Mouse (Mus musculus) CH12.LX (cell line): Measurements from ENCODE around the gene Klhl12. TPM values are rescaled to one million over a fixed set of nuclear protein-coding genes. Genes with fewer than 3 reads are reported as not detected.

Experiments
- DNase-seq: peaks from one replicate; pipeline ENCODE4 v3.0.0-alpha.2; 2013; ENCODE audit errors: extremely low read depth
- H3K27ac ChIP-seq: 2 replicates; pipeline ENCODE4 v1.5.1; 2012; ENCODE audit warnings: low read depth, mild to moderate bottlenecking, control low read depth, moderate library complexity; ENCODE audit not compliant: insufficient read depth
- H3K27me3 ChIP-seq: replicated peaks from 2 replicates; pipeline ENCODE3; 2012; ENCODE audit warnings: inconsistent platforms
- H3K36me3 ChIP-seq, 2 experiments: replicated peaks in 1 of 2; 2 replicates each; pipeline versions ENCODE3 to v1.6.1; 2012; ENCODE audit warnings: inconsistent platforms in 1 of 2, low read length in 1 of 2, mild to moderate bottlenecking in 1 of 2, mixed read lengths in 1 of 2, moderate library complexity in 1 of 2; ENCODE audit not compliant: control insufficient read depth in 1 of 2, insufficient read depth in 1 of 2
- H3K4me1 ChIP-seq, 2 experiments: 2 replicates each; pipeline ENCODE4 v1.6.1; 2012; ENCODE audit warnings: inconsistent platforms in 1 of 2, moderate library complexity in 1 of 2; ENCODE audit not compliant: insufficient read depth in 2 of 2, control insufficient read depth in 1 of 2
- H3K4me2 ChIP-seq: 2 replicates; pipeline ENCODE4 v1.6.1; 2012; ENCODE audit warnings: low read depth, mild to moderate bottlenecking, control low read depth; ENCODE audit not compliant: poor library complexity, insufficient read depth, severe bottlenecking
- H3K4me3 ChIP-seq, 3 experiments: fragments of 150-350 bp in 1 of 3; sonication (generic) in 1 of 3; replicated peaks in 1 of 3; 2 replicates each; pipeline versions ENCODE3 to v1.5.1; 2011 to 2012; ENCODE audit warnings: low read depth in 2 of 3, low read length in 2 of 3, mild to moderate bottlenecking in 2 of 3, moderate library complexity in 2 of 3, control low read depth in 1 of 3, improper control_type of control experiment in 1 of 3, inconsistent platforms in 1 of 3, mixed read lengths in 1 of 3; ENCODE audit not compliant: poor library complexity in 1 of 3
- H3K79me2 ChIP-seq: replicated peaks from 2 replicates; pipeline ENCODE4 v1.6.1; 2012; ENCODE audit warnings: mild to moderate bottlenecking, moderate library complexity; ENCODE audit not compliant: control insufficient read depth, poor library complexity, insufficient read depth, severe bottlenecking; ENCODE audit errors: extremely low read depth
- H3K9ac ChIP-seq: 2 replicates; pipeline ENCODE4 v1.6.1; 2012; ENCODE audit warnings: low read depth, mild to moderate bottlenecking, control low read depth, moderate library complexity; ENCODE audit not compliant: insufficient read depth
- H3K9me3 ChIP-seq: replicated peaks from 2 replicates; pipeline ENCODE3; 2012; ENCODE audit warnings: low read length, inconsistent platforms, mixed read lengths
- CHD2 ChIP-seq: IDR thresholded peaks from 2 replicates; pipeline ENCODE4 v1.6.1; 2011; ENCODE audit warnings: low read length, improper control_type of control experiment
- ETS1 ChIP-seq: conservative IDR thresholded peaks from 2 replicates; pipeline ENCODE4 v1.6.1; 2012; ENCODE audit warnings: low read depth, mild to moderate bottlenecking, inconsistent platforms, low read length, improper control_type of control experiment, moderate library complexity
- HCFC1 ChIP-seq: IDR thresholded peaks from 2 replicates; pipeline ENCODE4 v1.6.1; 2012; ENCODE audit warnings: low read depth, mild to moderate bottlenecking, inconsistent platforms, low read length, improper control_type of control experiment
- IRF4 ChIP-seq: IDR thresholded peaks from 2 replicates; pipeline ENCODE4 v1.6.1; 2014; ENCODE audit warnings: low read depth, mild to moderate bottlenecking, inconsistent platforms, low read length, improper control_type of control experiment
- JUND ChIP-seq: conservative IDR thresholded peaks from 2 replicates; pipeline ENCODE4 v1.6.1; 2011; ENCODE audit warnings: low read depth, low read length, improper control_type of control experiment
- KAT2A ChIP-seq: IDR thresholded peaks from 2 replicates; pipeline ENCODE4 v1.6.1; 2012; ENCODE audit warnings: low read length, improper control_type of control experiment, inconsistent platforms; ENCODE audit not compliant: insufficient replicate concordance
- MAZ ChIP-seq: IDR thresholded peaks from 2 replicates; pipeline ENCODE4 v1.6.1; 2012; ENCODE audit warnings: low read depth, mild to moderate bottlenecking, inconsistent platforms, low read length, improper control_type of control experiment, moderate library complexity
- MXI1 ChIP-seq: IDR thresholded peaks from 2 replicates; pipeline ENCODE4 v1.6.1; 2011; ENCODE audit warnings: mild to moderate bottlenecking, low read depth, low read length, improper control_type of control experiment
- PAX5 ChIP-seq: IDR thresholded peaks from 2 replicates; pipeline ENCODE4 v1.6.1; 2012; ENCODE audit warnings: low read length, inconsistent platforms, mixed read lengths
- RAD21 ChIP-seq: IDR thresholded peaks from 2 replicates; pipeline ENCODE4 v1.6.1; 2011; ENCODE audit warnings: low read depth, mild to moderate bottlenecking, low read length, improper control_type of control experiment, moderate library complexity
- RCOR1 ChIP-seq: conservative IDR thresholded peaks from 2 replicates; pipeline ENCODE4 v1.6.1; 2012; ENCODE audit warnings: low read depth, mild to moderate bottlenecking, inconsistent platforms, low read length, improper control_type of control experiment
- TBP ChIP-seq: conservative IDR thresholded peaks from 2 replicates; pipeline ENCODE4 v1.6.1; 2011; ENCODE audit warnings: low read depth, low read length, improper control_type of control experiment
- USF2 ChIP-seq: conservative IDR thresholded peaks from 2 replicates; pipeline ENCODE4 v1.6.1; 2011; ENCODE audit warnings: low read depth, low read length, improper control_type of control experiment
- ZC3H11A ChIP-seq: IDR thresholded peaks from 2 replicates; pipeline ENCODE4 v1.6.1; 2012; ENCODE audit warnings: low read depth, mild to moderate bottlenecking, inconsistent platforms, low read length, improper control_type of control experiment
- ZNF384 ChIP-seq: IDR thresholded peaks from 2 replicates; pipeline ENCODE4 v1.6.1; 2012; ENCODE audit warnings: low read depth, low read length, improper control_type of control experiment, inconsistent platforms
- dilution Hi-C: fragments of 300-500 bp; cut with MboI; formaldehyde crosslinking; loops from 2 replicates; pipeline ENCODE4 v1.14.3; 2020; ENCODE audit warnings: low sequenced_read_pairs; ENCODE audit not compliant: extremely low pct_unique_long_range_greater_than_20kb, extremely low pct_ligation_motif_present
- in situ Hi-C: fragments of 300-500 bp; cut with MboI; formaldehyde crosslinking; loops from 3 replicates; pipeline ENCODE4 v1.14.3; 2019; ENCODE audit warnings: low sequenced_read_pairs, low pct_ligation_motif_present, low pct_unique_long_range_greater_than_20kb, mixed read lengths
- polyA plus RNA-seq: library from polyadenylated mRNA; unstranded; fragments of >175 nt; gene quantifications from 2 replicates; pipeline ENCODE4 v1.2.1, GENCODE M21; 2012; ENCODE audit warnings: low read depth; ENCODE audit not compliant: insufficient read length
- total RNA-seq, 2 experiments: library from RNA; depleted of rRNA; stranded (reverse); fragments of 300-350 nt in 1 of 2; fragments of >200 nt in 1 of 2; gene quantifications; 2 replicates each; pipeline ENCODE4 v1.2.3; 2012 to 2014

Gene Klhl12
- total and polyA plus RNA-seq, 3 experiments: 17.6 to 20.8 (median 19.1) TPM

- no peak overlapping the region for H3K4me2 ChIP-seq
- peaks cover 8 to 49% of the 10 kb centered on the region in 2 experiments for H3K4me1 ChIP-seq
- in situ Hi-C loops: no loop called here
These were observed 36.8 kb upstream of the Klhl12 start for GRCm38 (mm10) chr1:134418414-134418975.

DNA sequence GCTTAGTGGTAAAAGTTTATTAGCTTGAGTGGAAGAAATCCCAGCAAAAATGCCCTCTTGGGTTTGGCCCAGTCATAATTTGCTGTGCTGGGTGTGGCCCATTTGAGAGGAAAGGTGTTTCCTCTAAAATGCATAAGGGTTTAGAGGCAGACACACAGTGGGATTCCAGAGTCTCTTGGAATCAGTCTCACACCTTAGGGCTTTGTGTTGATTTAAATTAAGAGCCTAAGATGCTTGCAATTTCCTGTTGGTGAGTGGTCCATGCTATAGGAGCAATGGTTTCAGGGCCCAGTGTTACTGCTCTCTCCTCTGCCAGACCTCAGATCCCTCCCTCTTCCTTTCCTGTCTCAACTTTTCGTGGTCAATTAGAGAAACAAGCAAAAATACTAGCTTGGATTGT is 36.2 kb upstream of the Klhl12 start:
- no peaks in the 10 kb centered on the region for H3K27me3 ChIP-seq
- TF ChIP-seq IRF4 (no peak), MXI1 (no peak)
- TF ChIP-seq, all 38 proteins: peak for 0
- H3K9me3 ChIP-seq: no peaks in the 10 kb centered on the region
- peaks cover 16 to 50% of the 10 kb centered on the region in 2 experiments for H3K36me3 ChIP-seq
- H3K4me3 ChIP-seq: no peak overlapping the region
- DNase-seq: no peak
- dilution Hi-C loops (no loop called here), in situ Hi-C loops (no loop called here)
- H3K4me2 ChIP-seq: no peak overlapping the region
- H3K27ac ChIP-seq: no peak overlapping the region
- H3K4me1 ChIP-seq: peaks cover 8 to 48% of the 10 kb centered on the region in 2 experiments
- no peak overlapping the region for H3K9ac ChIP-seq
- H3K79me2 ChIP-seq: peaks cover 58% of the 10 kb centered on the region

More at GRCm38 (mm10) chr1:134418414-134418975, 36.8 kb upstream of the Klhl12 start:
- H3K9ac ChIP-seq: no peak overlapping the region
- H3K9me3 ChIP-seq: no peaks in the 10 kb centered on the region
- H3K79me2 ChIP-seq: peaks cover 58% of the 10 kb centered on the region
- TF ChIP-seq ZNF384 (no peak), TBP (no peak), JUND (no peak), ZC3H11A (no peak), PAX5 (no peak), RCOR1 (no peak), HCFC1 (no peak), KAT2A (no peak), ETS1 (no peak), CHD2 (no peak), USF2 (no peak), MAZ (no peak), RAD21 (no peak)
- TF ChIP-seq, all 38 proteins: peak for 0
- no peak for DNase-seq
- Histone ChIP-seq H3K27me3 (no peaks in the 10 kb centered on the region), H3K27ac (no peak overlapping the region), H3K4me3 (no peak overlapping the region), H3K36me3 (peaks cover 12 to 43% of the 10 kb centered on the region in 2 experiments)
- dilution Hi-C loops: no loop called here
